Mouse (Mus musculus): ENCODE measurements around the gene Rbfox1. TPM values are rescaled to one million over a fixed set of nuclear protein-coding genes. Genes with fewer than 3 reads are reported as not detected.

Gene Rbfox1
- total RNA-seq, 2 experiments from 2014 or later: 413 to 426 TPM

DNA sequence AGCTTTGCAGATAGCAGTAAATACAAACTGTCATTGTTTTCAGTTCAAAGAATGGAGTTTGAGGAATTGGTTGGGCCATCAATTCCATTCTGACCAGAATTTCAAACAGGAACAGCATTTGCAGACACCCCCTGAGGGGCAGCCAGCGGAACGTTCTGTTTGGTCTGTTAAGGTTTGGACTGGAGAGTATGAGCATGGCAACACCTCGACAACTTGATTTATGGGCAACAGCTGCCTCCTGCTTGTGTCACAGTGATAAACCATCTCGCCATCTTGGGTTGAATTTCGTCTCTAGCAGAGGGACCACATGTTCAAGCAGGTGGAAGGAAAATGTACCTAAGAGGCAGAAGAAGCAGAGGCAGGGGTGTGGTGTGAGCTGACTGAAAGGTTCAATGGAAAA, 949.9 kb downstream of the Rbfox1 start:
- no peak overlapping the region for H3K27ac ChIP-seq
- no peak for DNase-seq (ENCODE audit: low spot score in 2 of 2)
- H3K4me3 ChIP-seq: no peak overlapping the region
- TF ChIP-seq CTCF (conservative IDR thresholded peaks at IDR 0.05): no peak

- H3K4me3 ChIP-seq: no peak overlapping the region
- TF ChIP-seq CTCF (conservative IDR thresholded peaks at IDR 0.05): peak; percentile 91
- peak overlapping the region; percentile 62 for H3K27ac ChIP-seq
- DNase-seq (ENCODE audit: low spot score in 2 of 2): peak; percentile 60 to 78
Measured at GRCm38 (mm10) chr16:6839299-6839995, 954.3 kb downstream of the Rbfox1 start.

DNA sequence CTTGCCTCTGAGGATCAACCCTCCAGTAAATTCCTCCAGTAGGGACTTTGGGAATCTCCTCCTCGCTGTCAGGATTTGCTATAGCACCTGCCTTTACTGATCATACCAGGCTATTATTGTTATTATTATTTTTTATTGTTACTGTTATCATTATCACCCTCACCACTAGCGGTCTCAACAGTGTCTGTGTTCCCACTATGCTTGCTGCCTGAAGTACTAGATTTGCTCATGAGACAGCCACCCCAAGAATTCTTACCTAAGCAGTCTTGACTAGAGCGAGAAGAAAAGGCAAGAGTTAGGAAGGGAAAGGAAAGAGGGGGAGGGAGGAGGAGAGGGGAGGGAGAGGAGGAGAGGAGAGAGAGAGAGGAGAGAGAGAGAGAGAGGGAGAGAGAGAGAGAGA, 954.9 kb downstream of the Rbfox1 start:
- H3K27ac ChIP-seq: peak overlapping the region; percentile 62; the same call in 1 of the 2 replicates
- H3K4me3 ChIP-seq: no peak overlapping the region

GRCm38 (mm10) chr16:6840461-6840860, 955.3 kb downstream of the Rbfox1 start:
- Histone ChIP-seq H3K4me3 (no peak overlapping the region), H3K27ac (no peak overlapping the region)
- DNase-seq (ENCODE audit: low spot score in 2 of 2): no peak
- no peak for TF ChIP-seq CTCF (conservative IDR thresholded peaks at IDR 0.05)

More for the DNA sequence above, 954.9 kb downstream of the Rbfox1 start:
- peak; percentile 19; the same call in 1 of the 2 replicates for TF ChIP-seq CTCF (conservative IDR thresholded peaks at IDR 0.05)
- no peak for DNase-seq (ENCODE audit: low spot score in 2 of 2)

DNA sequence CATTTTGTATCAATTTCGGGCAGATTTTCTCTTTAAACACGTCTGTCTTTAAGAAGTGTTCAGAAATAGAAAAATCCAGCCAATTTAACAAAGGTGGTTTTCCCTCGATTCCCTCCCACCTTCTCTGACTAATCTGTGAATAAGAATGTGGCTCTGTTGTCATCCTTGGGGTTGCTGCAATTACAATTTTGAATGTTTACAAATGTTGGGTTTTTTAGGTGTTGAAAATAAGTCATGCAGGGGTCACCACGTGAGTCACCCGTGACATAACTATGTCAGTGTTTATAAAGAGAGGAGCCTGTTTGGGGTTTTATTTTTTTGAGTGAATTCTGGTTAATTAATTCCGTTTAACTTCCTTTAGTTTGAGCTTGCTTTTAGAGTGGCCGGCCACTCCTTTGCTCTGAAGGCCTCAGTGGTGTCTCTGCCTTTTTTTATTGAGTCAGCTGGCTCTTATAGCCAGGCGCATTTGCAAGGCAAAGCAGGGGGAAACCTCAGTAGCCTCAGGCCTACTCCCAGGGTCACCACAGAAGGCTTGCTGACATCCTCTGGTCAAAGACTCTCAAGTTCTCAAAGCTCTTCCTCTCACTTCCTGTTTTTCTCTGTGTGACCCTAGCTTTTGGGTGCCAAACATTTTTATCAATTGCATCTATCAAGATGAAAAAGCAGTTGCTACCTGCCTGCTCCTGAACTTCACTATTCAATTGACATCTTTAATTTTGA, 957.1 kb downstream of the Rbfox1 start:
- TF ChIP-seq CTCF (conservative IDR thresholded peaks at IDR 0.05): no peak
- Histone ChIP-seq H3K4me3 (no peak overlapping the region), H3K27ac (no peak overlapping the region)
- no peak for DNase-seq (ENCODE audit: low spot score in 2 of 2)

GRCm38 (mm10) chr16:6844659-6845058, 959.5 kb downstream of the Rbfox1 start:
- H3K4me3 ChIP-seq: no peak overlapping the region
- DNase-seq (ENCODE audit: low spot score in 2 of 2): no peak
- TF ChIP-seq CTCF (conservative IDR thresholded peaks at IDR 0.05): no peak
- no peak overlapping the region for H3K27ac ChIP-seq

GRCm38 (mm10) chr16:6851393-6851792, 966.2 kb downstream of the Rbfox1 start:
- no peak overlapping the region for H3K27ac ChIP-seq
- no peak for TF ChIP-seq CTCF (conservative IDR thresholded peaks at IDR 0.05)

GRCm38 (mm10) chr16:6853796-6854195, 968.6 kb downstream of the Rbfox1 start:
- Histone ChIP-seq H3K27ac (peak overlapping the region; percentile 46; the same call in 1 of the 2 replicates), H3K4me3 (no peak overlapping the region)
- TF ChIP-seq CTCF (conservative IDR thresholded peaks at IDR 0.05): no peak
- no peak for DNase-seq (ENCODE audit: low spot score in 2 of 2)

More at GRCm38 (mm10) chr16:6851393-6851792, 966.2 kb downstream of the Rbfox1 start:
- DNase-seq (ENCODE audit: low spot score in 2 of 2): no peak
- no peak overlapping the region for H3K4me3 ChIP-seq

- Histone ChIP-seq H3K27ac (no peak overlapping the region), H3K4me3 (no peak overlapping the region)
- no peak for TF ChIP-seq CTCF (conservative IDR thresholded peaks at IDR 0.05)
- DNase-seq (ENCODE audit: low spot score in 2 of 2): no peak
Measured at GRCm38 (mm10) chr16:6861656-6862055, 976.5 kb downstream of the Rbfox1 start.

GRCm38 (mm10) chr16:6882683-6883430, 997.7 kb downstream of the Rbfox1 start:
- DNase-seq (ENCODE audit: low spot score in 2 of 2): no peak
- Histone ChIP-seq H3K27ac (peak overlapping the region; percentile 24; the same call in 1 of the 2 replicates), H3K4me3 (peak overlapping the region; percentile 26)
- TF ChIP-seq CTCF (conservative IDR thresholded peaks at IDR 0.05): no peak

GRCm38 (mm10) chr16:6883798-6884197, 998.6 kb downstream of the Rbfox1 start:
- Histone ChIP-seq H3K27ac (no peak overlapping the region), H3K4me3 (no peak overlapping the region)
- TF ChIP-seq CTCF (conservative IDR thresholded peaks at IDR 0.05): no peak
- no peak for DNase-seq (ENCODE audit: low spot score in 2 of 2)

DNA sequence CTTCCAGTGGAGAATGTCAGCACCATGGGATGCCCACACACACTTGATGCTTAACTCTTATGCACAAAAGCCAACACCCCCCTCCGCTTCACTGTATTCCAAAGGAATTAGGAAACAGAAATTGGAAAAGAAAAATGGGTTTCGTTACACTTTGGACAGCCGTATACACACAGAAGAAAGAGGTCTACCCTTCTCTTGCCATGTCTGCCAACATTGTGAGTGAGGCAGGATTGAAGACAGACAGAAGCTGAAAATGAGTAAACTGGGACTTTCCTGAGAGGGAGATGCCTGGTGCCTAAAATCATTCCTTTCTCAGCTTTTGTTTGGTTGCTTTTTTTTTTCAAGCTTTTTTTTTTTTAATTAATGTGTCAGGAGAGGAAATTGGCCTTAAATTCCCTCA, 1000.5 kb downstream of the Rbfox1 start:
- DNase-seq (ENCODE audit: low spot score in 2 of 2): no peak
- no peak overlapping the region for H3K27ac ChIP-seq
- TF ChIP-seq CTCF (conservative IDR thresholded peaks at IDR 0.05): no peak
- H3K4me3 ChIP-seq: no peak overlapping the region

DNA sequence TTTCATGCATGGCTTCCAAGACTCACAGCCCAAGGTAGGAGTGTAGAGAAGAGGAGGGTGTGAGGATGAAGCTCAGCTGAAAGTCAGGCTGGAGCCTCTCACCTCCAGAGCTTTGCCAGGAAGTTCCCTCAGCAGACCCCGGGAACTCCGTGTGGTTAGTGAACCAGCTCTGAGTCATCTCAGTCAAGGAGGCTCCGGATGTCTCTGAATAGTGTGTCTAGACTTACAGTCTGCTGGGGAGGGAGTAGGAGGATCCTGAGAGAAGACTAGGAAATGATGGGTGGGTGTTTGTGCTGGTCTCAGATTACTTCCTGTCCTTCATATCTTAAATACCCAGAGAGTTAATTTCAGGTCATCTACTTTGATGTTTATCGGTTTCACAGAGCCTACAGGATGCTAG, 1004.1 kb downstream of the Rbfox1 start:
- H3K4me3 ChIP-seq: no peak overlapping the region
- H3K27ac ChIP-seq: no peak overlapping the region
- TF ChIP-seq CTCF (conservative IDR thresholded peaks at IDR 0.05): no peak
- DNase-seq (ENCODE audit: low spot score in 2 of 2): peak in 1 of 2 experiments; percentile 10

Measured in layer of hippocampus, adult 2 months (tissue).